Mouse (Mus musculus) spleen, adult 2 months (tissue): ENCODE measurements around the gene Lzts2.

Source experiments
- CTCF ChIP-seq: fragments of 200-500 bp; IDR thresholded peaks from 2 replicates; pipeline ENCODE4 v1.5.1; 2011; ENCODE audit warnings: mild to moderate bottlenecking, inconsistent platforms; ENCODE audit not compliant: insufficient read depth, insufficient read length, insufficient replicate concordance; ENCODE audit errors: extremely low read depth
- POLR2A ChIP-seq: fragments of 200-500 bp; IDR thresholded peaks from 2 replicates; pipeline ENCODE4 v1.6.1; 2011; ENCODE audit warnings: low read depth, low read length, inconsistent platforms

DNA sequence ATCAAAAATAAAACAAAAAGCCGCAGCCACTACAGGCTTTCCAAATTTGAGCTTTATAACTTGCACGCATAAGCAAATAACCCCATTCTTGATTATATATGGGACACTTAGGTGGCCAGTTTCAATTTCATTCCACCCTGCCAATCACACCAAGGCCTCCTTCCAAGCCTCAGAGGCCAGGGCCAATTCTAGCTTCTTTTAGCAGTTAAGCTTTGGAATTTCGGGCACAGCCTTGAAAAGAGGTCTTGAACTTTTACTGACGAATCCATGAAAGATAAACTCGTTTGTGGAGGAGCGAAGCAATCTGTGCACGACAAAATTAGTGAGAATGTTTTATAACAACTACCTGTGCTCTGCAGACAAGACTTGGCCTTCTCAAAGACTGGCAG, 43.5 kb downstream of the Lzts2 start:
- no peak for TF ChIP-seq POLR2A
- TF ChIP-seq CTCF = no peak
